Mouse (Mus musculus): ENCODE results near the gene Zfp414.
"Not testable (repeated sequence)": the region's sequence is repeated elsewhere in the genome, so short reads cannot be mapped to it uniquely, and the experiment has no call there.

Gene Zfp414

GRCm38 (mm10) chr17:33628621-33629486 is at the start of gene Zfp414:
Gene Zfp414 (plus strand): TSS chr17:33629090.
- DNase-seq = peak; percentile 93

GRCm38 (mm10) chr17:33584061-33584460 is 44.8 kb upstream of the Zfp414 start:
- no peak for DNase-seq

GRCm38 (mm10) chr17:33586011-33586410 is 42.9 kb upstream of the Zfp414 start:
- DNase-seq = no peak

- peak; percentile 24 for DNase-seq
Observed at GRCm38 (mm10) chr17:33597271-33597670, 31.6 kb upstream of the Zfp414 start.

DNA sequence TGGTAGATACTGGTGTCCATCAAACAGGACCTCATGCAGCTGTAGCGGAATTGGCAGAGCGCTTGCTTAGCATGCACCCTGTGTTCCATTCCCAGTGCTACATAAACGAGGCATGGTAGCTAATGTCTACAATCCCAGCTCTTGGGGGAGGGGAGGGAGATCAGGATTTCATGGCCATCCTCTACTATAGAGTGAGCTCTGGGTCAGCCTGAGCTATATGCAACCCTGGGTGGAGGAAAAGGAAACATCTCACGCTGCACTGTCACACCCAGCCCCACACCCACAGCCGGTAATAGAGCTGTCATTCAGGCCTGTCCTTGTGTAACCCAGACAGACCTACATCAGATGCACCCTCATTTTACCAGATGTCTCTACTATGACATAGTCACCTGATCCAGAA is 30.4 kb upstream of the Zfp414 start:
- no peak for DNase-seq

GRCm38 (mm10) chr17:33599836-33600475 is 28.9 kb upstream of the Zfp414 start:
- DNase-seq = no peak

- DNase-seq = no peak
Observed at GRCm38 (mm10) chr17:33600831-33601230, 28.1 kb upstream of the Zfp414 start.

DNA sequence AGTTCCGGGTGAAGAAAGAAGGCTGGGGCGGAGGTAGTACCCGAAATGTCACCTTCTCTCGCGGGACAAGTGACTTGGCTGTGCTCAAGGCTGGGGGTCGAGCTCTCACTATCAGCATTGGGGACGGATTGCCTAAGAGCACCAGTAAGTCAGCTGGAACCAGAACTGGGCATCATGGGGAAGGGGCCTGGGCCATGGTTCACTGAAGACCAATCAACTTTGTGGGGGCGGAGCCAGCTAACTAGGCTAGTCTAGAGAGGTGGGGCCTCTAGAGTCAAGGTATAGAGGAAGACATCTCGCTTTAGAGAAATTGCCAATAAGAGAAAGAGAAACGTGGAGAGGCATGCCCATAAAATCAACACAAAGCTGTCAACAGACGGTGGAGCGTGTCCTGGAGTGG is 26.9 kb upstream of the Zfp414 start:
- DNase-seq = no peak

DNA sequence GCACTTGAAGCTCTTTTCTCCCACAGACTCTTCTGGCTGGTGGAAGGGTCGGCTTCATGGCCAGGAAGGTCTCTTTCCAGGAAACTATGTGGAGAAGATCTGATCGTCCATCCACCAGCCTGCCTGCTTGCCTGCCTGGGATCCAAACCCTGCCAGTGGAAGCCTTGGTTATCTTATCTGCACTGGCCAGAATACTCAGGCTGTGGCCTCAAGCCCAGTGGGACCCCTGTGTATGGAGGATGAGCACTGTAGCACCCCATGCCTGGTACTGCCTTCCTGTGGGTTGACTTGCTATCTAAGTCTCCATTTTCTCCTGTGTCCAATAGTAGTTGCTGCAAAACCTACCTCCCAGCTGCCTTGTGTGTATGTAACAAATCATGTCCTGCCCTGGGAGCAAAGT is 21.6 kb upstream of the Zfp414 start:
- DNase-seq = no peak

DNA sequence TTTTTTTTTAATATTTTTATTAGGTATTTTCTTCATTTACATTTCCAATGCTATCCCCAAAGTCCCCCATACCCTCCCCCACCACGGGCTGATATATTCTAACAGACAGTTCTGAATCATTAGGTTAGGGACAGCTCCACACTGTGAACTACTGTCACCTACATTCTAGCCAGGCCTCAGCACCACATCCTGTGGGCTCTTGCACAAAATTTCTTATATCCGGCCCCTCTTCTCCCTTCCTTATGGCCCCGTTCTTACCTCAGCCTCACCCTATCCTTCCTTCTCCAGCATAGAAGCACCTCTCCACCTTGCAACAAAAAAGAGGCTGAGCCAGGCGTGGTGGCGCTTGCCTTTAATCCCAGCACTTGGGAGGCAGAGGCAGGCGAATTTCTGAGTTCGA is 18.3 kb upstream of the Zfp414 start:
- no peak for DNase-seq

GRCm38 (mm10) chr17:33613726-33614125 is 15.2 kb upstream of the Zfp414 start:
- not testable (repeated sequence) for DNase-seq

- no peak for DNase-seq
Observed at GRCm38 (mm10) chr17:33627281-33627680, 1.6 kb upstream of the Zfp414 start.

DNA sequence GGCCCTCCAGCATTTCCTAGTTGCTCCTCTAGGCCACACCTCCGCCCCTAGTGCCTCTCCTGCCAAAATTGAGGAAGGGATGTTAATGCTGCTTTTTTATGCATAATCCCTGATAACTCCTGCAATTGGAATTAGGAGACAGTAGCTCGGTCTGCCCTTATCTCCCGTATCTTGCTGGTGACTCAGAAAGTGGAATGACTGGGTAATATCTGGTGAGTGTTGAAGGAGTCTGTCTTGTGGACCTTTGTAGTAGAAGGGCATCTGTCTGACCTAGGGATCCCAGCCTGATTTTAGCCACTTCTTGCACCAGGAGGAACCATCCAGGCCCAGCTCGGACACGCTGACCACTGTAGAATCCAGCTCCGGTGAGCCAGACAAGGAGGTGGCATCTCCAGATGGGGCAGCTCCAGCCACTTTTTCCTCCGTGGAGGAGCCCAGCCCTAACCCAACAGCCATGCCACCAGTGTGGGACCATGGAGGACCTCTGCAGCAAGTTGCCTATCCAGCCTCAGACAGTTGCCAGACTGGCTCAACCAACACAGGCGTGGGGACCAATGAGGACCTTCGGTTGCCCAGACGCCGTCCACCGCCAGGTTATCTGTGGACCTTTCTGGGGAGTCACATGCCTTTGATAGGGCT is 716 bp downstream of the Zfp414 start:
- DNase-seq = peak; percentile 19

DNA sequence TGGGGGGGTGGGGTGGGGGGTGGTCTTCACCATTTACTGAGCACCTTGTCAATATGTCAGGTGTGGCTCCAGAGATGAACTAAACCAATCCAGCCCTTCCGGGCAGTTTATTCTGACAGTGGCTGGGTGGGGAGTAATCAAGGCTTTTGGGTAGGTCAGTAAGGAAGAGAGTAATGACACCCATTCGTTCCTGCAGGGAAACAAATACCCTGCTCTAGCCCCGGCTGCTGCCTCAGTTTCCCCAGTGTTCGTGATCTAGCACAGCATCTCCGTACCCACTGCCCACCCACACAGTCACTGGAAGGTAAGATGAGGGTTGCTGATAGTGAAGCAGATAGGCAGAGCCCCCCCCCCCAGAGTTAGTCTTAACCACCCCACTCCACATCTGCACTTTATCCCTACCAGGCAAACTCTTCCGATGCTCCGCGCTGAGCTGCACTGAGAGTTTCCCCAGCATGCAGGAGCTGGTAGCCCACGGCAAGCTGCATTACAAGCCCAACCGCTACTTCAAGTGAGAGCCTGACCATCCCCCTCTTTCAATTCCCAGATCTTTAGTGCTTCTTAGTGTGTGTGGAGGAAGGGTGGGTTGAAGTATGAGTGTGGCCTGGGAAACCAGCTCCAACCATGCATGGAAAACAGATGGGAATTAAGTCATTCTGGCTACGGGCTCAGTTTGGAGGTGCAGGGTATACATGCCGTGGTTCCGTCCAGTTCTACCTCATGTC is 1.4 kb downstream of the Zfp414 start:
- DNase-seq = peak; percentile 12

GRCm38 (mm10) chr17:33631236-33631635 is 2.3 kb downstream of the Zfp414 start:
- DNase-seq = peak; percentile 9

GRCm38 (mm10) chr17:33631796-33632195 is 2.9 kb downstream of the Zfp414 start:
- peak; percentile 8 for DNase-seq

DNA sequence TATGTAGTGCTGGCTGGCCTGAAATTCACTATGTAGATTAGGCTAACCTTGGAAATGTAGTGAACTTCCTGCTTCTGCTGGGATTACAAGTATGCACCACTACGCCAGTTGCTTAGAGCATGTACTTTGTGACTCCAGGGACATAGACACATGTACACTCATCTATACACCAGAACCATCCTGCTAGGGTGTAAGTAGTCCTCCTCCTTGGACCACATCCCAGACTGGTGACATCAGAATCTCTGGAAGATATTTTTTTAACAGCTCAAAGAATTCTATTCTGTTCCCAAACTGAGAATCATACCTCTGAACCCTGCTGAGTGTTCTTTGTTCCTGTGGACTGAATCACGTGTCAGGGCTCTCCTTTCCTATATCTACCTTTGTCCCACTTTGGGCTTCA is 8.1 kb downstream of the Zfp414 start:
- no peak for DNase-seq

GRCm38 (mm10) chr17:33637516-33638276 is 8.8 kb downstream of the Zfp414 start, which contains the start of gene Pram1:
Gene Pram1 (plus strand): TSS chr17:33638056.
- peak; percentile 10 for DNase-seq

- no peak for DNase-seq
Observed at GRCm38 (mm10) chr17:33639743-33640142, 10.9 kb downstream of the Zfp414 start.

DNA sequence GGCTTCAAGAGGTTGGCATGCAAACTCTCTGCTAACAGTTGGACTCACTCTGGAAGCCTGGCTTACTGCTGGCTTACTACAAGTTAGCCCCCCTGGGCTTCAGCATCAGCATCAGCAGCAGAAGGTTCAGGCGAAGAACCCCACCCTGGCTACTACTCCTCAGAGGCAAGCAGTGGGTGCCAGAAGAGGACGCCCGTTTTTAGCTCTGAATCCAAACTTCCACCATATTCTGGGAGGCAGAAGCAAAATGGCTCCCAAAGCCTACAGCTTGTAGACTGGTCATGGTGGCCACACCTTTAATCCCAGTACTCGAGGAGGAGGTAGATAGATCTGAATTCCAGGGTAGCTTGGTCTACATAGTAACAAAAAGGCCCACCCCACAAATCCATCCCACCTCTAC is 15.2 kb downstream of the Zfp414 start:
- no peak for DNase-seq

- DNase-seq = no peak
Observed at GRCm38 (mm10) chr17:33645073-33645472, 16.2 kb downstream of the Zfp414 start.

DNA sequence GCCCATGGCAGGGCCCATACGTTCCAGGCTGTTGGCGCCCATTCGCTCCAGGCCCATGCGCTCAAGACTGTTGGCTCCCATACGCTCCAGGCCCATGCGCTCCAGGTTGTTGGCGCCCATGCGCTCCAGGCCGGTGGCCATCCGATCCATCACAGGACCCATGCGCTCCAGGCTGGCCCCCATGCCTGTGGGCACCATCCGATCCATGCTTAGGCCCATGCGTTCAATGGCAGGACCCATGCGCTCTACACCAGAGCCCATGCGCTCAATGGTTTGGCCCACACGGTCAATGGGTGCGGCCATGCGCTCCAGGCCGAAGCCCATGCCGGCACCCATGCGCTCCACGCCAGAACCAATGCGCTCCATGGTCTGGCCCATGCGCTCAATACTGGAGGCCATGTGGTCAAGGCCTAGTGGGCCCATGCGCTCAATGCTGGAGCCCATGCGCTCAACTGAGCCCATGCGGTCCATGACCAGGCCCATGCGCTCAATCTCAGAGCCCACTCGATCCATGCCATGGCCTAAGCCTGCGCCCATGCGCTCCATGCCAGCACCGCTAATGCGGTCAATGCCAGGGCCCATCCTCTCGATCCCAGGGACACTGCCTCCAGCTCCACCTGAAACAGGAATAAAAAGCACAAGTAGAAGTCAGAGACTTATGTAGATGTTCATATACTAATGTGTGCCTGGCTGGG is 21.0 kb downstream of the Zfp414 start:
- DNase-seq = no peak

All from thymus, postnatal 4 days (tissue).